Mouse (Mus musculus): Measurements from ENCODE around the gene Rgl3. TPM values are rescaled to one million over a fixed set of nuclear protein-coding genes. Genes with fewer than 3 reads are reported as not detected.

The Rgl3 gene
- polyA plus RNA-seq, 1 experiment = 8.0 TPM

GRCm38 (mm10) chr9:21926784-21927183 is 62.5 kb downstream of the Rgl3 start:
- Histone ChIP-seq H3K27ac (ENCODE audit: insufficient read depth, low read length) (no peak overlapping the region), H3K36me3 (ENCODE audit: control insufficient read depth, insufficient read depth, low read length) (no peaks in the 10 kb centered on the region), H3K4me1 (ENCODE audit: control insufficient read depth, insufficient read depth, insufficient read length) (no peaks in the 10 kb centered on the region; the same call in none of the 2 replicates), H3K27me3 (ENCODE audit: control insufficient read depth, insufficient read depth, low read length) (no peaks in the 10 kb centered on the region), H3K4me3 (ENCODE audit: extremely low read depth, insufficient read depth, insufficient read length) (peak overlapping the region; percentile 44)
- no peak for TF ChIP-seq CTCF (IDR thresholded peaks at IDR 0.05; ENCODE audit: extremely low read depth, insufficient read depth, insufficient read length, insufficient replicate concordance)
- no peak for TF ChIP-seq POLR2A (IDR thresholded peaks at IDR 0.05; ENCODE audit: low read depth, low read length)
- no peak for DNase-seq (ENCODE audit: low read depth in 1 of 2, low spot score in 2 of 2)
- WGBS = 10% methylated on average over 6 of the region's 6 CpGs

GRCm38 (mm10) chr9:21926155-21926554 is 63.1 kb downstream of the Rgl3 start:
- no peaks in the 10 kb centered on the region for H3K36me3 ChIP-seq (ENCODE audit: control insufficient read depth, insufficient read depth, low read length)
- no peaks in the 10 kb centered on the region; the same call in none of the 2 replicates for H3K4me1 ChIP-seq (ENCODE audit: control insufficient read depth, insufficient read depth, insufficient read length)
- TF ChIP-seq POLR2A (IDR thresholded peaks at IDR 0.05; ENCODE audit: low read depth, low read length) (no peak), CTCF (IDR thresholded peaks at IDR 0.05; ENCODE audit: extremely low read depth, insufficient read depth, insufficient read length, insufficient replicate concordance) (no peak)
- H3K27me3 ChIP-seq (ENCODE audit: control insufficient read depth, insufficient read depth, low read length) = no peaks in the 10 kb centered on the region
- 72% methylated on average over 6 of the region's 6 CpGs for WGBS
- DNase-seq (ENCODE audit: low read depth in 1 of 2, low spot score in 2 of 2) = no peak
- H3K4me3 ChIP-seq (ENCODE audit: extremely low read depth, insufficient read depth, insufficient read length) = no peak overlapping the region
- H3K27ac ChIP-seq (ENCODE audit: insufficient read depth, low read length) = no peak overlapping the region

DNA sequence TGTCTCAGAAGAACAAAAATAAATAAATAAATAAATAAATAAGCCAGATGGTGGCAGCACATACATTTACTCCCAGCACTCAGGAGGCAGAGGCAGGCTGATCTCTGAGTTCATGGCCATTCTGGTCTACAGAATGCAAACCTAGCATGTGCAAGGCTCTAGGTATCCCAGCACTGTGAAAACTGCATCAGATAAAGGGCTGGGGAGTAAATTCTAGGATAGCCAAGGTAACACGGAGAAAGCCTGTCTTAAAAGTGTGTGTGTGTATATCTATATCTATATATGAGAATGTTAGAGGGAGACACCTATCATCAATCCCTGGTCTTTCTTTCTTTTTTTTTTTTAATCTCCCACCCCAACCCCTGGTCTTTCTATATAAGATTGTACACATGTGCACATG is 63.7 kb downstream of the Rgl3 start:
- Histone ChIP-seq H3K36me3 (ENCODE audit: control insufficient read depth, insufficient read depth, low read length) (no peaks in the 10 kb centered on the region), H3K27me3 (ENCODE audit: control insufficient read depth, insufficient read depth, low read length) (no peaks in the 10 kb centered on the region), H3K4me3 (ENCODE audit: extremely low read depth, insufficient read depth, insufficient read length) (no peak overlapping the region), H3K4me1 (ENCODE audit: control insufficient read depth, insufficient read depth, insufficient read length) (no peaks in the 10 kb centered on the region; the same call in none of the 2 replicates), H3K27ac (ENCODE audit: insufficient read depth, low read length) (no peak overlapping the region)
- DNase-seq (ENCODE audit: low read depth in 1 of 2, low spot score in 2 of 2) = no peak
- 87% methylated on average over 1 of the region's 1 CpGs for WGBS
- TF ChIP-seq CTCF (IDR thresholded peaks at IDR 0.05; ENCODE audit: extremely low read depth, insufficient read depth, insufficient read length, insufficient replicate concordance) = no peak
- no peak for TF ChIP-seq POLR2A (IDR thresholded peaks at IDR 0.05; ENCODE audit: low read depth, low read length)

- DNase-seq (ENCODE audit: low read depth in 1 of 2, low spot score in 2 of 2) = no peak
- H3K27me3 ChIP-seq (ENCODE audit: control insufficient read depth, insufficient read depth, low read length) = no peaks in the 10 kb centered on the region
- TF ChIP-seq CTCF (IDR thresholded peaks at IDR 0.05; ENCODE audit: extremely low read depth, insufficient read depth, insufficient read length, insufficient replicate concordance) = no peak
- TF ChIP-seq POLR2A (IDR thresholded peaks at IDR 0.05; ENCODE audit: low read depth, low read length) = no peak
- no peak overlapping the region for H3K4me3 ChIP-seq (ENCODE audit: extremely low read depth, insufficient read depth, insufficient read length)
- no peaks in the 10 kb centered on the region; the same call in none of the 2 replicates for H3K4me1 ChIP-seq (ENCODE audit: control insufficient read depth, insufficient read depth, insufficient read length)
- 82% methylated on average over 3 of the region's 3 CpGs for WGBS
- H3K36me3 ChIP-seq (ENCODE audit: control insufficient read depth, insufficient read depth, low read length) = no peaks in the 10 kb centered on the region
- no peak overlapping the region for H3K27ac ChIP-seq (ENCODE audit: insufficient read depth, low read length)
These were observed 64.2 kb downstream of the Rgl3 start for GRCm38 (mm10) chr9:21925034-21925433.

DNA sequence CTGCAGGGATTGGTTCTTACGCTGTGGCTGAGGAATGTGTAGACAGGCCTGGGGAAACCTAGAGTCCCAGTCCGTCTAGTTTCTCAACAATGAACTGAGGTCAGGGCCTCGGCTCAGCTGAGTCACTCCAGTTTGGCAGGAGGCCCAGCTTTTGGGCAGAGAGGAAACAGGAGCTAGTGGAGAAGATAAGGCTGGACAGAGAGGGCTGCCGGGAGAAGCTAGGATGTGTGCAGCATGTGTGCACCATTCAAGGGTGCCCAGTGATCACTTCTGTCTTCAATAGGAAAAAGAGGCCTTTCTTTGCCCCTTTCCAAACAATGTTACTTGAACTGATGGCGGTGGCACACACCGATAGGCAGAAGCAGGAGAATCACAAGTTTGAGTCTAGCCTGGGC is 65.2 kb downstream of the Rgl3 start:
- H3K36me3 ChIP-seq (ENCODE audit: control insufficient read depth, insufficient read depth, low read length) = no peaks in the 10 kb centered on the region
- 44% methylated on average over 6 of the region's 6 CpGs for WGBS
- H3K4me1 ChIP-seq (ENCODE audit: control insufficient read depth, insufficient read depth, insufficient read length) = no peaks in the 10 kb centered on the region; the same call in none of the 2 replicates
- peak in 1 of 2 experiments; percentile 21 for DNase-seq (ENCODE audit: low read depth in 1 of 2, low spot score in 2 of 2)
- H3K4me3 ChIP-seq (ENCODE audit: extremely low read depth, insufficient read depth, insufficient read length) = no peak overlapping the region
- H3K27ac ChIP-seq (ENCODE audit: insufficient read depth, low read length) = no peak overlapping the region
- no peak for TF ChIP-seq CTCF (IDR thresholded peaks at IDR 0.05; ENCODE audit: extremely low read depth, insufficient read depth, insufficient read length, insufficient replicate concordance)
- TF ChIP-seq POLR2A (IDR thresholded peaks at IDR 0.05; ENCODE audit: low read depth, low read length) = no peak
- H3K27me3 ChIP-seq (ENCODE audit: control insufficient read depth, insufficient read depth, low read length) = no peaks in the 10 kb centered on the region

GRCm38 (mm10) chr9:21923490-21924098 is 65.7 kb downstream of the Rgl3 start:
- Histone ChIP-seq H3K36me3 (ENCODE audit: control insufficient read depth, insufficient read depth, low read length) (no peaks in the 10 kb centered on the region), H3K27ac (ENCODE audit: insufficient read depth, low read length) (no peak overlapping the region), H3K4me3 (ENCODE audit: extremely low read depth, insufficient read depth, insufficient read length) (no peak overlapping the region), H3K27me3 (ENCODE audit: control insufficient read depth, insufficient read depth, low read length) (no peaks in the 10 kb centered on the region), H3K4me1 (ENCODE audit: control insufficient read depth, insufficient read depth, insufficient read length) (no peaks in the 10 kb centered on the region; the same call in none of the 2 replicates)
- no peak for DNase-seq (ENCODE audit: low read depth in 1 of 2, low spot score in 2 of 2)
- no peak for TF ChIP-seq CTCF (IDR thresholded peaks at IDR 0.05; ENCODE audit: extremely low read depth, insufficient read depth, insufficient read length, insufficient replicate concordance)
- TF ChIP-seq POLR2A (IDR thresholded peaks at IDR 0.05; ENCODE audit: low read depth, low read length) = no peak
- WGBS = 45% methylated on average over 3 of the region's 3 CpGs

GRCm38 (mm10) chr9:21923036-21923435 is 66.2 kb downstream of the Rgl3 start:
- H3K4me1 ChIP-seq (ENCODE audit: control insufficient read depth, insufficient read depth, insufficient read length) = no peaks in the 10 kb centered on the region; the same call in none of the 2 replicates
- DNase-seq (ENCODE audit: low read depth in 1 of 2, low spot score in 2 of 2) = no peak
- H3K27ac ChIP-seq (ENCODE audit: insufficient read depth, low read length) = no peak overlapping the region
- WGBS = 90% methylated on average over 4 of the region's 4 CpGs
- TF ChIP-seq CTCF (IDR thresholded peaks at IDR 0.05; ENCODE audit: extremely low read depth, insufficient read depth, insufficient read length, insufficient replicate concordance) (no peak), POLR2A (IDR thresholded peaks at IDR 0.05; ENCODE audit: low read depth, low read length) (no peak)
- no peak overlapping the region for H3K4me3 ChIP-seq (ENCODE audit: extremely low read depth, insufficient read depth, insufficient read length)
- no peaks in the 10 kb centered on the region for H3K36me3 ChIP-seq (ENCODE audit: control insufficient read depth, insufficient read depth, low read length)
- H3K27me3 ChIP-seq (ENCODE audit: control insufficient read depth, insufficient read depth, low read length) = no peaks in the 10 kb centered on the region

Other genes with a start within 250 kb of the Rgl3 start
- 9.0 and 11.6 TPM in 2 replicates for gene Spc24, start 229.1 kb downstream of the Rgl3 start, polyA plus RNA-seq (2012; rRNA removed)
- 15.4 and 19.8 TPM in 2 replicates for gene Kank2, start 190.7 kb downstream of the Rgl3 start, polyA plus RNA-seq (2012; rRNA removed)
- gene Angptl8, start 153.9 kb downstream of the Rgl3 start, polyA plus RNA-seq (2012; rRNA removed) = 0.60 and 1.3 TPM in 2 replicates
- 43.3 and 47.6 TPM in 2 replicates for gene Dock6, start 136.8 kb downstream of the Rgl3 start, polyA plus RNA-seq (2012; rRNA removed)
- gene Rab3d, start 71.3 kb downstream of the Rgl3 start, polyA plus RNA-seq (2012; rRNA removed) = 21.1 and 29.6 TPM in 2 replicates
- 0.75 and 0.95 TPM in 2 replicates for gene Ccdc159, start 62.0 kb downstream of the Rgl3 start, polyA plus RNA-seq (2012; rRNA removed)
- gene Tmem205, start 61.9 kb downstream of the Rgl3 start, polyA plus RNA-seq (2012; rRNA removed) = 19.4 and 24.1 TPM in 2 replicates
- gene Plppr2, start 52.4 kb downstream of the Rgl3 start, polyA plus RNA-seq (2012; rRNA removed) = 2.6 and 3.9 TPM in 2 replicates
- 6.5 and 7.4 TPM in 2 replicates for gene Swsap1, start 33.7 kb downstream of the Rgl3 start, polyA plus RNA-seq (2012; rRNA removed)
- 49.5 and 59.5 TPM in 2 replicates for gene Epor, start 25.9 kb downstream of the Rgl3 start, polyA plus RNA-seq (2012; rRNA removed)
- gene Ccdc151, start 13.2 kb upstream of the Rgl3 start, polyA plus RNA-seq (2012; rRNA removed) = 0.12 TPM in 1 of 2 replicates, not detected in the other
- gene Prkcsh, start 13.4 kb upstream of the Rgl3 start, polyA plus RNA-seq (2012; rRNA removed) = 47.4 and 48.7 TPM in 2 replicates
- not detected in 2 replicates for gene Elavl3, start 62.6 kb upstream of the Rgl3 start, polyA plus RNA-seq (2012; rRNA removed)
- gene Gm49318, start 81.8 kb upstream of the Rgl3 start, polyA plus RNA-seq (2012; rRNA removed) = not detected in 2 replicates
- gene Zfp653, start 81.9 kb upstream of the Rgl3 start, polyA plus RNA-seq (2012; rRNA removed) = 21.6 and 28.1 TPM in 2 replicates
- gene Ecsit, start 96.0 kb upstream of the Rgl3 start, polyA plus RNA-seq (2012; rRNA removed) = 21.8 and 30.1 TPM in 2 replicates
- gene Cnn1, start 109.8 kb upstream of the Rgl3 start, polyA plus RNA-seq (2012; rRNA removed) = 7.2 and 8.0 TPM in 2 replicates
- 70.2 and 89.3 TPM in 2 replicates for gene Elof1, start 127.7 kb upstream of the Rgl3 start, polyA plus RNA-seq (2012; rRNA removed)
- 309 and 340 TPM in 2 replicates for gene Acp5, start 146.3 kb upstream of the Rgl3 start, polyA plus RNA-seq (2012; rRNA removed)
- 23.6 and 38.6 TPM in 2 replicates for gene Pigyl, start 167.4 kb upstream of the Rgl3 start, polyA plus RNA-seq (2012; rRNA removed)
- gene Zfp872, start 198.6 kb upstream of the Rgl3 start, polyA plus RNA-seq (2012; rRNA removed) = not detected in 2 replicates
- gene Zfp809, start 236.3 kb upstream of the Rgl3 start, polyA plus RNA-seq (2012; rRNA removed) = 13.8 and 15.1 TPM in 2 replicates

Measured in spleen, adult 2 months (tissue).